Mouse (Mus musculus): Measurements from ENCODE around the gene Tchp.
A peak's percentile ranks its signal among the peaks of the same experiment; 100 is the strongest.

Gene Tchp

GRCm38 (mm10) chr5:114696939-114697338, 10.6 kb upstream of the Tchp start:
- DNase-seq (ENCODE audit: low read depth, low spot score): peak; percentile 96

DNA sequence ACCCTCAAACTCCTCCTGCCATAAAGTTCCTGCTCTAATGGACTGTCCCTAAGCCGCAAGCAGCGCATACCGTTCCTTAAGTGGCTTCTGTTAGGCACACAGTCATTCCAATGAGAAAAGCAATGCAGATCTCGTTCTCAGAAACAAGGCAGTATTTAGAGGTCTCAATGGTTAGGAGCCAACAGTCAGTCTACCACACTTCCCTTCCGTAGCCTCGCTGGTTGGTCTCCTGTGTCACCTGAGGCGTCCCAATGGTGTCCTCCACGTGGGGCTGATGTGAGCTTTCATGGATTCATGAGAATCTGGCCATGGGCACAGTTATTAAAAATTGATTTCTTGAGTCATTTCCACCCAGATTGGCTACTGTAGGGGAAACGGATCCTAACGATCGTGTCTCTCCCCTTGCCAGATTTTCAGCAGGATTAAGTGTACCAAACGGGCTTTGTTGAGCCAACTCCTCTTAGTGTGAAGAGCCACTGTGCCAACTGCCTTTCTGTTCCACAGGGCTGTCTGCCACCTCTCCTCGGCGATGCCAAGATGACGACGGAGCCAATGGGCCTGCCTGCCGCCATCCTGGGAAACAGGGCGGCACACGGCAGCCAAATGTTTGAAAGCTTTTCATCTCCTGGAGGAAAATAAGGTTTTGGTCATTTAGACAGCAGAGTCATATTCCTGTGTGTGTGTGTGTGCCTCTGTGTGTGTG, 9.4 kb upstream of the Tchp start:
- no peak for DNase-seq (ENCODE audit: low read depth, low spot score)

DNA sequence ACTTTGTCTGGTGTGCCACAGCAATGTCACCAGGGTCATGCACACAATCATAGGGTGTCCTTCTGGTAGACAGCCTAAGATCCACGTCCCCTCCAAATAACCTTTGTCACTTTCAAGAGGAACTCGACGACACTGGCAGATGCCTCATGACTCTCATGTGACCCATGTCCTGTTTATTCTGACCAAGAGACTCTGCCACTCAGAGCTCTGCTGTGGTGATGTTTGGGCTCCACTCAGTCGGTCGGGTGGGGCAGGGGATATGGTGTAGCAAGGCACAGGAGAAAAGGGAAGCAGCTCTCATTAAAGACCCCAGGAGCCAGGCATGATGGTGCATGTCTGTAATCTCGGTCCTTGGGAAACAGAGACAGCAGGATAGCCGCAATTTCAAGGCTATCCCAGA, 8.5 kb upstream of the Tchp start:
- no peak for DNase-seq (ENCODE audit: low read depth, low spot score)

- DNase-seq (ENCODE audit: low read depth, low spot score): peak; percentile 84
Observed at GRCm38 (mm10) chr5:114702403-114703392, 4.9 kb upstream of the Tchp start.

DNA sequence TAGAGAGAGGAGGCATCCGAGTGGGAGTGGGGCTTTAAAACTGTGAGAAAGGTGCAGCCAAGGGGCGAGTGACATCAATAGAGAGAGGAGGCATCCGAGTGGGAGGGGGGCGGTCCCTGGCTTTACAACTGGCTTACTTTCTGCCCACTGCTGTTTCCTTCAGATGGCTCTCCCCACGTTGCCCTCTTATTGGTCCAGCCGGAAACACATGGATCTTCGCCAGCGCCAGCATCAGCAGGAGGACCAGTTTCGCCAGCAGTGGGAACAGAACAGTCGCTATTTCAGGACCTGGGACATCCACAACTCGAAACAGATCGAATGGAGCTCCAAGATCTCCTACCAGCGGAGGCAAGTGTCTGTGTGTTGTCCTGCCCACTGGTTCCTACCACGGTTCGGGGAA, 931 bp downstream of the Tchp start:
- no peak for DNase-seq (ENCODE audit: low read depth, low spot score)

- DNase-seq (ENCODE audit: low read depth, low spot score): no peak
Observed at GRCm38 (mm10) chr5:114709357-114709756, 1.8 kb downstream of the Tchp start.

DNA sequence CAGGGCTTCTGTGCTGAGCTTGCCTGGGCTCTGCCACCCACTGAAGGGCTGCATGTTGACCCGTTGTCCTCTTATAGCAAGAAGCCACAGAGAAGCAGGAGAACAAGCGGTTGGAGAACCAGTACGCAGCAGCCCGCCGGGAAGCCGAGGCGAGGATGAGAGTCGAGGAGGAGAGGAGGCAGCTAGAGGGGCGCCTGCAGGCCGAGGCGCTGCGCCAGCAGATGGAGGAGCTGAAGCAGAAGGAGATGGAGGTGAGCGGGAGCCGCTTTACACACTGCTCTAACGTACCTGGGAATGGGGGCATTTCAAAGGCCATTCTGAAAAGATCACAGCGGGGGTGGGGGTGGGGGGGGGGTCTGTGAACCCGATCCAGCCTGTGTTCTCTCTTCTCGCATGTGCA, 7.0 kb downstream of the Tchp start:
- no peak for DNase-seq (ENCODE audit: low read depth, low spot score)

DNA sequence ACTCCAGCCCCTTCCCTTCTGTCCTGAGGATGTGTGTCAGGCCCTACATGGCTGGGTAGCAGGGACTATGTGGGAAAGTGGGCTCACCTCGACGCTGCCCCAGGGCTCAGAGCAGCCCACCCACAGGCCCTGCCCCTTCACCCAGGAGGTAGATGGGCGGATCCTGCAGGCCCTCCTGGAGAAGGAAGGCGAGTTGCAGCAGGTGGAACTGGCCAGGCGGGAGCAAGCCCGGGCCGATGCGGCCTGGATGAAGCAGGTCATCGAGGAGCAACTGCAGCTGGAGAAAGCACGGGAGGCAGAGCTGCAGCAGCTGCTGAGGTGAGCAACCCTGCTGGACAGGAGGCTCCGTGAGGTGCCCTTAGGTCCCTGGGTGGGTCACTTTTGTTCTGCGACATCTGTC, 9.7 kb downstream of the Tchp start:
- DNase-seq (ENCODE audit: low read depth, low spot score): no peak

- no peak for DNase-seq (ENCODE audit: low read depth, low spot score)
Observed at GRCm38 (mm10) chr5:114717937-114718336, 10.4 kb downstream of the Tchp start.

DNA sequence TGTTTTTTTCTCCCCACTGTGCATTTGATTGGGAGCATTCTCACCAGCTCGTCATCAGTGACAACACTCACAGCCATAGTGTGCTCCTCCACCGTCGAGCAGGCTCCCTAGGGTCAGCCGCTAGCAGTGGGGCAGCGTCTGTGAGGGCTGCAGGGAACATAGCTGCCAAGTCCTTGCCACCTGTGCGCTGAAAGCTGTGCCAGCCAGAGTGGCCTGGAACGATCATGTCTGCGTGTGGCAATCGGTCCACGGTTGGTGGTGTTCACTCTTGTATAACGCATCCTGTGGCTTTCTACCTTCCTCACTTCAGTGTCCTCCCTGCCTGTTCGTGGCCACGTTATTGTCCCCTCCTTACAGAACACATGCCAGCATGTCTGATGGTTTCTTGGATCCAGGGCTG, 10.9 kb downstream of the Tchp start:
- no peak for DNase-seq (ENCODE audit: low read depth, low spot score)

DNA sequence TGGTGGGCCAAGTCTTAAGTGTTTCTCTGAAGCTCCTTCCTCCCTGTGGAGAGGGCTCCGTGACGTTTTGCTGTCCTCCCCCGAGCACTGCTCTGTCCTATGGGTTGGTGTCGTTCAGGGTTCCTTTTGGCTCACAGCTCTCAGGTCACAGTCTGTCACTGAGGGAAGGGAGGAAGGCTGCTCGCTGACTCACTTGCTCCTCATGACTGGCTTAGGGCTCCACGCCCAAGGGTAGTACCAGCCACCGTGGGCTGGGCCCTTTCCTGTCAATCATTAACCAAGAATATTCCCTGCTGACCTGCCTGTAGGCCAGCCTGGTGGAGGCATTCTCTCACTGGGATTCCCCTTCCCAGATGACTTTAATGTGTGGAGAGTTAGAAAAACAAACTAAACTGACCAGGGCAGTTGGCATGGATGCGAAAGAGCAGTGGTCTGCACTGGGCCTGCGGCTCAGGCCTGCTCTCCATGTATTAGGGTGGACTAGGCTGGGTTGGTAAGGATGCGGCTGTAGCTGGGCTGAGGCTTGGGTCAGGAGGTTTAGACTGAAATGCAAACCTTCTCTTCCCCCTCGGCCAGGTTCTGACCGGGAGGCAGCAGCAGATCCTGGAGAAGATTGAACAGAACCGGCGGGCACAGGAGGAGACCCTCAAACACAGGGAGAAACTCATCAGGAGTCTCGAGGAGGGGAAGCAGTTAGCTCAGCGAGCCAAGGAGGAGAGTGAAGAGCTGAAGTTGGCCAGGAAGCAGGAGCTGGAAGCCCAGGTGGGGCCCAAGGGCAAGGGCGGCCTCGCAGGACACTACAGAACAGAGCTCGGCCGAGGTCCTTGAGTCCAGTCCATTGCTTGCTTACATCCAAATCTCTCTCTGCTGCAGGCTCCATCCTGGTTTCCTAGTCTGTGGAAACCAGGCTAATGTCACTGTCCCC, 11.7 kb downstream of the Tchp start:
- DNase-seq (ENCODE audit: low read depth, low spot score): no peak

DNA sequence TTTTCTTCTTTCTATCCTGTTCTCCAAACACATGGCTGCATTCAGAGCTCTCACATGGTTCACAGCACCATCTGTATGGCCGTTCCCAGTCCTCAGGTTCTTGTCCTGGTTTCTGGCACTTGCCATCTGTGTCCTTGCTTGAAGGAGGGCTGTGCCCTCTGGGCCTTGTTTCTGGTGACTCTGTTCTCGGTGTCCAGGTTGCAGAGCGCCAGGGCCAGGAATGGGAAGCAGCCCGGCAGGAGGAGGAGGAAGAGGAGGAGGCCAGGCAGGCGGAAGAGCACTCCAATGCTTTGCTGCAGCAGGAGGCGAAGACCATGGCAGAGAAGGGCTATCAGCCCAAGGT, 12.3 kb downstream of the Tchp start:
- no peak for DNase-seq (ENCODE audit: low read depth, low spot score)

- DNase-seq (ENCODE audit: low read depth, low spot score): no peak
Observed at GRCm38 (mm10) chr5:114720784-114721183, 13.2 kb downstream of the Tchp start.

DNA sequence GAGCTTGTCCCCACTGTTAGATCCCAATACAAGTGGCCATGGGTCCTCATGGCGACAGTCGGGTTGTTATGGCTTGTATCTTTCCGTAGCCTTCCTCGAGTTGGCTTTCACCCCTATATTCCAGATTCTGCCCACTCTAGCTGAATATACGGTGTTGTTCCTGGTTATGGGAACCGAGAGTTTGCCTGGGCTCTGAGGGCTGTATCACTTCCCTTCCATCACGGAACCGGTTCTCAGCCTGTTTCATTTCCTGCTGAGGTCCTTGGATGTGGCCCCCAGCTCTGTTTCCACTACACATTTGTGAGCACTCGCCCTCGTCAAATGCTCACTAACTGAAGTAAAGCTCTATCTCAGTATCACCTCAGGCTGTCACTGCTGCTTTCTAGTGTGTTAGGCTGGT, 14.4 kb downstream of the Tchp start:
- DNase-seq (ENCODE audit: low read depth, low spot score): no peak

- no peak for DNase-seq (ENCODE audit: low read depth, low spot score)
Observed at GRCm38 (mm10) chr5:114722846-114723245, 15.3 kb downstream of the Tchp start.

GRCm38 (mm10) chr5:114728160-114728559, 20.6 kb downstream of the Tchp start:
- DNase-seq (ENCODE audit: low read depth, low spot score): no peak

DNA sequence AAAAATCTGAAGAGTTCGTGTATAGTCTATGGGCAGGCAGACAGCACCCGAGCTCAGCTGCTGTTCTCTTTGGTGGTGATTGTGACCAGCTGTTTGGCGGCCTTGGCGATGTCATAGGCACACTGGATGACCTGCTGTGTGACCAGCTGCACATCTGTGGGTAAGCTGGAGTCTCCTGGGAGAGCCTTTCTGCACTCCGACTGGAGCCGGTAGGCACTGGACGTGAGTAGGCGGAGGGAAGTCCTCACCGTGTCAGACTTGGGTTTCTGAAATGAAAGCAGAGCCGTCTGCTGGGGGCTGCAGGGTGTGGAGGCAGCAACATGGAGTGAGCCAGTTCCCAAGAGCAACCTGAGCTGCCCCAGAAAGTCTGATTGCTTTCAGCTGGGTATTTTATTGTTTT, 22.6 kb downstream of the Tchp start:
- no peak for DNase-seq (ENCODE audit: low read depth, low spot score)

GRCm38 (mm10) chr5:114731498-114731897, 23.9 kb downstream of the Tchp start:
- no peak for DNase-seq (ENCODE audit: low read depth, low spot score)

GRCm38 (mm10) chr5:114731969-114732368, 24.4 kb downstream of the Tchp start:
- DNase-seq (ENCODE audit: low read depth, low spot score): no peak

DNA sequence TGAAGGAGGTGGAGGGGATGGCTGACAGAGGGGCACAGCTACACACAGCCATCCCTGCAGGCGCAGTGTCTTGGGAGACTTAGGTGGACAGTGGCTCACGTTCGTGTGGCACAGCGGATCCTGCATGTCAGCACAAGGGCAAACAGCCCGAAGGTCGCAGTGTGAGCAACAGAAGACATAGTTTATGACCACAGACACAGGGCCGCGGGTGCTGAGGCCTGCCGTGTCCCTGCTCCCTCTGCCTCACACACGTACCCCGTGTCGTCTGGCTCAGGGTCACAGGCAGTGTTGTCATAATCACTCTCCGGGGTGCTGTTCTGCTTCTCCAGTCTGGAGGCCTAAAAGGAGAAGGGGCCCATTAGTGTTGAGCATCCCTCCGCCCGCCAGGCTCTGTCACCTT, 26.0 kb downstream of the Tchp start:
- DNase-seq (ENCODE audit: low read depth, low spot score): no peak

GRCm38 (mm10) chr5:114737090-114737887, 29.7 kb downstream of the Tchp start:
- DNase-seq (ENCODE audit: low read depth, low spot score): no peak

Measured in ES-CJ7 (cell line).